Mouse (Mus musculus) ES-Bruce4 (cell line): ENCODE measurements around the gene Has1. TPM values are rescaled to one million over a fixed set of nuclear protein-coding genes. Genes with fewer than 3 reads are reported as not detected.

ENCODE experiments used
- H3K27ac ChIP-seq: 2 replicates; pipeline ENCODE4 v1.5.1; 2012; ENCODE audit warnings: low read length, inconsistent platforms; ENCODE audit not compliant: insufficient read depth
- H3K27me3 ChIP-seq: 2 replicates; pipeline ENCODE4 v1.6.1; 2012; ENCODE audit warnings: mild to moderate bottlenecking, low read length, inconsistent platforms; ENCODE audit not compliant: control insufficient read depth, poor library complexity, insufficient read depth, severe bottlenecking
- H3K36me3 ChIP-seq: 2 replicates; pipeline ENCODE4 v1.6.1; 2012; ENCODE audit warnings: inconsistent platforms, mild to moderate bottlenecking, low read length, moderate library complexity; ENCODE audit not compliant: control insufficient read depth, poor library complexity, insufficient read depth, severe bottlenecking
- H3K4me1 ChIP-seq: one replicate; pipeline ENCODE4 v1.8.1; 2011; ENCODE audit warnings: low read length; ENCODE audit not compliant: control insufficient read depth, insufficient read depth
- H3K4me3 ChIP-seq: 2 replicates; pipeline ENCODE4 v1.5.1; 2011; ENCODE audit warnings: low read depth, mild to moderate bottlenecking, low read length
- H3K9ac ChIP-seq: 2 replicates; pipeline ENCODE4 v1.6.1; 2012; ENCODE audit warnings: low read depth, mild to moderate bottlenecking, inconsistent platforms; ENCODE audit not compliant: poor library complexity, severe bottlenecking
- H3K9me3 ChIP-seq: replicated peaks from 2 replicates; pipeline ENCODE4 v1.6.1; 2012; ENCODE audit warnings: mild to moderate bottlenecking, low read length, inconsistent platforms; ENCODE audit not compliant: control insufficient read depth, poor library complexity, insufficient read depth, severe bottlenecking
- CTCF ChIP-seq: IDR thresholded peaks from one replicate; pipeline ENCODE4 v1.8.1; 2011; ENCODE audit warnings: low read depth, low read length
- EP300 ChIP-seq: IDR thresholded peaks from 2 replicates; pipeline ENCODE4 v1.6.1; 2011; ENCODE audit warnings: low read depth, low read length; ENCODE audit not compliant: insufficient read depth
- POLR2A ChIP-seq: IDR thresholded peaks from one replicate; pipeline ENCODE4 v1.8.1; 2011; ENCODE audit warnings: low read length; ENCODE audit not compliant: insufficient read depth
- polyA plus RNA-seq: library from polyadenylated mRNA; stranded (reverse); fragments of >200 nt; gene quantifications from 2 replicates; pipeline ENCODE4 v1.2.4, GENCODE M21; 2011; ENCODE audit warnings: low read depth; ENCODE audit not compliant: missing spikeins, insufficient read depth, insufficient read length

The Has1 gene
- polyA plus RNA-seq, 1 experiment = not detected

DNA sequence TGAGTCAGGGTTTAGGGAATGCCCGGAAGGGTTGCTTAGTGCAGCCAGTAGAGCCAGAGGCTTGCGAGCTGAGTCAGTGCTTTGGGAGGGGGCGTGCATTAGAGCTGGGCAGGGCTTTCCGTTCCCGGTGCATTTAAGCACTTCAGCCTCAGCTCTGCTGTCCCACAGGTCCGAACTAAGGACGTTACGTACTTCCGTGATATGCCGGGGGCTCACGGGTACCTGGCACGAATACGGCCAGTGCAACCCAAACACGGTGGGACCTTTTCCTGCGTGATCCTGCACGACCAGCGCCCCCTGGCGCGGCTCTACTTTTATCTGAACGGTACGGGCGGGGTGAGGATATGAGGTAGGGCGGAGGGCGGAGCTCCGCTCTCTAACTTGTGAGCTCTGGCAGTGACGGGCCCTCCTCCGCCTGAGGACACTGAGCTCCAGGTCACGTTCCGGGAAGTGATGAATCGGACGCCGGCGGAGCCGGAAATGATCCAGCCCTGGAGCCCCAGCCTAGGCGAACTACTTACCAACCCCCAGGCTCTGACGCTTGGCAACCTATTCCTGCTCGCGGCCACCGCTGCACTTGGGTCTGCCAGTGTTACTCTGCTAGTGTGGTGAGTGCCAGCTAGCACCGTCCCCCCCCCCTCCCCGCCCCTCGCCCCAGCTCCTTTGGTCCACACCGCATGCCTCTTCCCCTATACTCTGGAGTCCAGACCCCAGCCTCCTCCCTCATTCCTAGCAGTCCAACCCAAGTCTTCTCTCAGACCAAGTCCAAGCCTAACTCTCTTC is 16.9 kb downstream of the Has1 start:
- no peaks in the 10 kb centered on the region for H3K27me3 ChIP-seq
- peak overlapping the region; percentile 68 for H3K27ac ChIP-seq
- H3K36me3 ChIP-seq = 0 out of 2 replicates have a peak, but pooled peaks cover 2% of the 10 kb centered on the region
- H3K4me1 ChIP-seq = no peaks in the 10 kb centered on the region
- peak; percentile 62 for TF ChIP-seq CTCF
- TF ChIP-seq POLR2A = no peak
- TF ChIP-seq EP300 = peak; percentile 19; the same call in 1 of the 2 replicates
- no peaks in the 10 kb centered on the region for H3K9me3 ChIP-seq
- H3K4me3 ChIP-seq = peak overlapping the region; percentile 92
- peak overlapping the region; percentile 83 for H3K9ac ChIP-seq

DNA sequence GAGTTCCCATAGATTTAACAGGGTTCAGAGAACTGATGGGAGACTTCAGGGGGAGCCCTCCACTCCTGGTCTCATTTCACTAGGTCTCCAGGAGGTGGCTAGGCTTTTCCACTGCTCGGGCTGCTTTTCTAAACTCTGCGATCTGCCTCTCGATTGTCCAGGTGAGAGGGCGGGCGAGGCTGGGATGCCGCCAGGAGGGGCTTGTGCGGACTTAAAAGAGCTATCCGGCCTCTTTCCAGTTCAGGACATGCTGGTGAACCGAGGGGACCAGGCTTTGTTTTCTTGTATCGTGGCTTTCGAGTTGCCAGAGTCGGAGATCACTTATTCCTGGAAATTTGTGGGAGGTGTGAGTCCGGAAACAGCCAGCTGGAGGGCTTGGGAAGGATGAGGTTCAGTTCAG is 17.6 kb downstream of the Has1 start:
- Histone ChIP-seq H3K4me1 (no peaks in the 10 kb centered on the region), H3K9ac (peak overlapping the region; percentile 38), H3K27me3 (no peaks in the 10 kb centered on the region), H3K9me3 (no peaks in the 10 kb centered on the region), H3K36me3 (0 out of 2 replicates have a peak, but pooled peaks cover 2% of the 10 kb centered on the region), H3K4me3 (peak overlapping the region; percentile 70), H3K27ac (peak overlapping the region; percentile 63)
- TF ChIP-seq CTCF (no peak), EP300 (no peak), POLR2A (no peak)

DNA sequence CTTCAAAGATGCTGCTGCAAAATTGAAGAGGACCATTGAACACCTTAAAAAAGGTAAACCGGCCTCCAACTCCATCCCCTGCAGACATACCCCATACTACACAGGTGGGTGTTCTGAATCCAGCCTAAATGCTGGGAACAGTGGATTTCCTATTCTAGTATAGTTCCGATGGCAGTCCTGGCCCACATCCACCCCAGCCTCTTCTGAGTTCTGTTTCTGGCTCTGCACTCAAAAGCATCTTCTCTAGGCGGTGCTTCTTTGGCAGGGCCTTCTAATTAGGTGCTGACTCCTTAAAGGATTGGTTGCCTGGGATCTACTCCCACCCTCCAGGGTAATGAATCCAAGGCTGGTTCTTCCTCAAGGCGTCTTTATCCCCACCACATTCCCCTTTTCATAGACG is 18.9 kb downstream of the Has1 start:
- TF ChIP-seq EP300 = no peak
- no peak for TF ChIP-seq POLR2A
- TF ChIP-seq CTCF = no peak
- H3K27ac ChIP-seq = no peak overlapping the region
- H3K9me3 ChIP-seq = no peaks in the 10 kb centered on the region
- no peak overlapping the region for H3K4me3 ChIP-seq
- H3K9ac ChIP-seq = no peak overlapping the region
- peaks cover 2% of the 10 kb centered on the region; the same call in 1 of the 2 replicates for H3K36me3 ChIP-seq
- no peaks in the 10 kb centered on the region for H3K27me3 ChIP-seq
- no peaks in the 10 kb centered on the region for H3K4me1 ChIP-seq

GRCm38 (mm10) chr17:17834896-17835295 is 20.1 kb downstream of the Has1 start:
- peaks cover 4% of the 10 kb centered on the region for H3K4me1 ChIP-seq

GRCm38 (mm10) chr17:17830731-17831130 is 24.3 kb downstream of the Has1 start:
- Histone ChIP-seq H3K9ac (no peak overlapping the region), H3K4me3 (no peak overlapping the region), H3K4me1 (peaks cover 6% of the 10 kb centered on the region), H3K27me3 (no peaks in the 10 kb centered on the region), H3K36me3 (no peaks in the 10 kb centered on the region; the same call in 1 of the 2 replicates), H3K9me3 (no peaks in the 10 kb centered on the region), H3K27ac (no peak overlapping the region)
- TF ChIP-seq POLR2A (no peak), CTCF (no peak)

More at GRCm38 (mm10) chr17:17834896-17835295, 20.1 kb downstream of the Has1 start:
- TF ChIP-seq EP300 (0 out of 2 replicates have a peak, but pooled peaks have one; percentile 45), CTCF (no peak)
- no peak overlapping the region for H3K4me3 ChIP-seq
- H3K9me3 ChIP-seq = no peaks in the 10 kb centered on the region
- no peak overlapping the region for H3K27ac ChIP-seq
- no peaks in the 10 kb centered on the region for H3K27me3 ChIP-seq
- H3K9ac ChIP-seq = no peak overlapping the region
- H3K36me3 ChIP-seq = no peaks in the 10 kb centered on the region; the same call in 1 of the 2 replicates
